Mouse (Mus musculus) megakaryocyte-erythroid progenitor cell, adult 5-6 weeks (primary cell): ENCODE measurements around the gene Pdhx. TPM values are rescaled to one million over a fixed set of nuclear protein-coding genes. Genes with fewer than 3 reads are reported as not detected.

Experiments used
- ATAC-seq: replicated peaks from 2 replicates; pipeline ENCODE4 v1.8.0; 2016; ENCODE audit warnings: mild to moderate bottlenecking, inconsistent platforms; ENCODE audit not compliant: severe bottlenecking, poor library complexity, low FRiP score, low TSS enrichment
- total RNA-seq, 2 experiments: library from RNA; stranded (forward) in 1 of 2; stranded (reverse) in 1 of 2; fragments of 200-1000, 215-1000 nt in 1 of 2; fragments of >200 nt in 1 of 2; fragmentation: Nextera tagmentation in 1 of 2; gene quantifications; 2 replicates each; pipeline ENCODE4 v1.2.3; 2014 to 2017

Pdhx gene
- total RNA-seq (2014; fragmentation: Nextera tagmentation) (17.9 and 24.6 TPM in 2 replicates), total RNA-seq (2017) (22.6 and 30.6 TPM in 2 replicates)

DNA sequence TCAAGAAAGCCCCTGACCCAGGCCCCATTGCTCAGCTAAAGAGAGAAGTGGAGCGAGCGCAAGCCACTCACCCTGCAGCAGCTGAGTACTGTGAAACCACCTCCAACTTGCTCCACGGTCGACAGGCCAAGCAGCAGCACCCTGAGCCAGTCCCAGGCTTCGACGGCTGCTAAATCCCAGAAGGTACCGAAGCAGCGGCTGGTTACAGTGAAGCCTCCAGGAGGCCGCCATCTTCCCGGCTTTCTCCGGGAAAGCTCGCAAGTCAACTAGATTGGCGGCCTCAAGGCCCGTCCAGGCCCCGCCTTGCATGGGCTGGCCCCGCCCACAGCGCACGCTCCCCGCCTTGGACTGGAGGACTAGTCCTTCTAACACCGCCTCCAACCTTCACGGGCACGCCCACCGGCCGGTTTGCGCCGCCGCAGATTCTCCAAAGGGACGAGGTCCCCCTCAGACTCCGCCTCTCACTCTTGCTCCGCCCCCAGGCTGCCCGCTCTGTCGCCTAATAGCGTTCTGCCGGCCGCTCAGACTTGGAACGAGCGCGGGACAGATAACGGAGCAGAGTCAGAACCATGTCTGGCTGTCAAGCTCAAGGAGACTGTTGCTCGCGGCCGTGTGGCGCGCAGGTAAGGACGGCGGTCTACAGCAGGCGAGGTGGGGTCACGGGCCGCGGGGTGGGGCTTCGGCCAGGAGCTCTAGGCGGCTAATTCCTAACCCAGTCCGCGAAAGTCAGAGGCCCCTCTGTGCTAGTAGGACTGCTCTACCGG, at the start of gene Pdhx, which contains the start of gene Apip:
Gene Pdhx (minus strand): TSS at position 295 of the 764 bp plus-strand sequence.
Gene Apip (plus strand): TSS at position 457 of the 764 bp plus-strand sequence.
- peak; percentile 96 for ATAC-seq

DNA sequence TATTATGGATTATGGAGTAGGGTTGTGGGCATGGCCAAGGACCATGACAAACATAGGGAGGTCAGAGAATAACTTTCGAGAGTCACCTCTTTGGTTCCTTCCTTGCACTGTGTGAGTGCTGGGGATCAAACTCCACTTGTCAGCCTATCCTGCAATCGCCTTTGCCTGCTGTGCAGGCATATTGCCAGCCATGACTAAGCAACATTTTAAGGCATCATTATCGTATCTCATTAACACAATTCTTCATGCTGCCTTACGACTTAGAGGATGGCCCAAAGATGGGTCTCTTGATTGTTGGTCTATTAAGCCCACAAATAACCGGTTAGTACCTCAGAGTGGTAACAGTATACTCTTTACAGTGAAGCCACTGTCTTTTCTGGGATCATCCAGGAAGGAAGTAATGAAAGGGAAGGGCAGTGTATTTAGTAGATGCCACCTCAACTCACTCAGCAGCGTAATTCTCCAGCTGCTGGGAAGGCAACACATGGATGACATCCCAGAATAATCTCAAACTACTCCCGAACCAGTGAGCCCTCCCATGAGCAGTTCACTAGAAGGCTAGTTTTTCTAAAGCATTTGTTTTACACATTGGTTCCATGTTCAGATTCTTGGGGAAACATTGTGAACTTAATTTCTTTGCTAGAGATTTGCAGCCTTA, 46.0 kb upstream of the Pdhx start:
- ATAC-seq: peak; percentile 95

DNA sequence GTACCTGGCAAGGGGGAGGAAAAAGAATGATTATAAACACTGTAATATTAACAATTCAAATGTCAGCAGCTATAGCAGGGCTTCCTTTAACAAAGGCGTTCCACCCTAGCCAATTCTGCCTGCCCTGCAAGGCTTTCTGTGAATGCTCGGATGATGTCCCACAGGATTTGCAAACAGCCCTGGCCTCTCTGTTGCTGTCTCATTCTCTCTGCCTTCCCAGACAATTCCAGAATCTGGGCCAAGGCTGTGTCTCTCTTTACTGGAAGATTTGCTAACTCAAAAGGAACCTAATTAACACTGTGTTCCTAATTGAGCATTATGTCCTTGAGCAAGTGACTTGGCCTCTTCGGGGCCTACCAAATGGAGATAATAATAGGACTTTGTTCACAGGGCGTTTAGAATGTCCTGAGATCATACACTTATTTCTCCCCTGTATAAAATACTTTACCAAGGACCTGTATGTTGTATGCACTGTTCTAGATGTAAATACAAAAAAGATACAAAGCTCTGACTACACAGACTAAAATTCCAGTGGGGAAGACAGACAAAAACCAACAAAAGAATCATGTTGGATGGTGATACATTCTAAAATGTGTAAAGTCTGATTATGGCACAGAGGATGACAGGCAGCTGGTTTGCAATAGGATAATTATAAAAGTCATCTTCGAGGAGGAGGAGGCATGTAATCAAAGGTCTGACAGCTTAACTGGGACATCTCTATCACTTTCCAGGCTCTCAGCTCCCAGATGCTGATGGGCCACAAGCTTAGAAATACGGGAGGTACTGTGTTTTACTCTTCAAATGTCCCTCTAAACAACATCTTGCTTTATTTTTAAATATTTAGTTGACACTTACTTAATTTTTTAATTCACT, 45.2 kb upstream of the Pdhx start:
- peak; percentile 45 for ATAC-seq

DNA sequence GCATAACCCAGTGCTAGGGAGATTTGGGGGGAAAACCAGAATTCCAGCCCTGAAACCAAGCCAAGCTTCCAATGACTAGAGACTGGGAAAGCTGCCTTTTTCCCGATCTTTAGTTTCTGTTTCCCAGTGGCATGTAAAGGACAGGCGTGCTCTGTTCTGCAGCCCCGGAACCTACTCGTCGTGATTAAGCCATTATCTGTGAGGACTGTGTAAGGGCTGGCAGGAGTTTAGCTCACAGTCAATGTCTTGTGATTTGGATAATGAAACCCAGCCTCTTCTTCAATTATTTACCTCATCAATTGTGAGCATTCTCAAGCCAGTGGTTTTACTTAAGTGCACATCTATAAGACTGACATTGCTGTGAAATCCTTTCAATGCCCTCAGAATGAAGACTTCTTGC, 43.9 kb upstream of the Pdhx start:
- ATAC-seq: no peak

- ATAC-seq: no peak
These were observed 38.4 kb upstream of the Pdhx start for GRCm38 (mm10) chr2:103111669-103112068.

GRCm38 (mm10) chr2:103106172-103106571, 32.9 kb upstream of the Pdhx start:
- ATAC-seq: no peak

DNA sequence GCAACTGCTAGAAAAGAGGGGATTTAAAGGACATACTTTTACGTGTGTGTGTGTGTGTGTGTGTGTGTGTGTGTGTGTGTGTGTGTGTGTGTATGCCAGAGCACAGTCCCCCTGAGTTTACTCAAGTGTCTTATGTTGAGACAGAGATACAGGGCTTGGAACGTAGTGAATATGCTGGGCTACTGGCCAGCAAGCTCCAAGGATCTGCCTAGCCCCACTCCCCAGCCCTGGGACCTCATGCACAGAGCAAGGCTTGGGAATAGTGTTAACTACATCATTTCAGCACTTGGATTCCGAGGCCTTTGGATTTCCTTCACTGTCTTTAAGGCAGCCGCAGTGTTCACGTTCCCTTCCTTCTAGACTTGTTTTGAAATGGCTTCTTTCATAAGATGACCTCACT, 29.3 kb upstream of the Pdhx start:
- ATAC-seq: no peak

DNA sequence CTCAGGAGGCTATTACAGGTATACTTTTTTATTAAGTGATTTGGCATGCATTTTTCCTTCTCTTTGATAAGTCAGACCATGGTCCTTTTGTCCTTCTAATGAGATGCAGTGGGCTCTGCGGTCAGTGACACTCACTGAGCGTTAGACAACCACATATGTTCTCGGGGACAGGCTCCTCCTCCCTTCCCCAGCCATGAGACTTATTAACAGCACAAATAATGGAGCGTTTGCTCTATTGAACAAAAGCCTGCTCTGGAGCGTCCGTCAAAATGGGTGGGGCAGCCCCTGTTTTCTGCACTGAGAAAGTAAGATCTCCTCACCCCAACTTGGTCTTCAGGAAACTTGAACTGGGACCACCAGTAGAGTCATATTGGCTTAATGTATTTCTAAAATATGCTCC, 16.2 kb upstream of the Pdhx start:
- no peak for ATAC-seq

DNA sequence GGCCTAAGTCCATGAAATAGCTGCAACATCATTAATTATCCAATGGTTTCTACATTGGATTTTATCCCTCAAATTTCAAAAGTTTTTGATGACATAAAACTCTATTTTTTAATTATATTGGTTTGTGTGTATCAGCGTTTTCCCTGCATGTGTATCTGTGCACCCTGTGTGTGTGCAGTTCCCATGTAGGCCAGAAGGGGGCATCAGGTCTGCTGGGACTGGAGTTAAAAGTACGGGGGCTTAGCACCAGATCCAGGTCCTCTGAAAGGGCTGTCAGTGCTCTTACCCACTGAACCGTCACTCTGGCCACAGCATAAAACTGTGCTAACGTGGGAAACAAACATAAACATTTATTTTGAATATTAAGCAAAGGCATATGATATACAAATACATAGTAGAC, 14.8 kb upstream of the Pdhx start:
- ATAC-seq: no peak

GRCm38 (mm10) chr2:103086432-103086831, 13.1 kb upstream of the Pdhx start:
- 0 out of 2 replicates have a peak, but pooled peaks have one; percentile 53 for ATAC-seq

GRCm38 (mm10) chr2:103085633-103086032, 12.3 kb upstream of the Pdhx start:
- ATAC-seq: no peak

- no peak for ATAC-seq
These were observed 11.1 kb upstream of the Pdhx start for GRCm38 (mm10) chr2:103084451-103084850.

DNA sequence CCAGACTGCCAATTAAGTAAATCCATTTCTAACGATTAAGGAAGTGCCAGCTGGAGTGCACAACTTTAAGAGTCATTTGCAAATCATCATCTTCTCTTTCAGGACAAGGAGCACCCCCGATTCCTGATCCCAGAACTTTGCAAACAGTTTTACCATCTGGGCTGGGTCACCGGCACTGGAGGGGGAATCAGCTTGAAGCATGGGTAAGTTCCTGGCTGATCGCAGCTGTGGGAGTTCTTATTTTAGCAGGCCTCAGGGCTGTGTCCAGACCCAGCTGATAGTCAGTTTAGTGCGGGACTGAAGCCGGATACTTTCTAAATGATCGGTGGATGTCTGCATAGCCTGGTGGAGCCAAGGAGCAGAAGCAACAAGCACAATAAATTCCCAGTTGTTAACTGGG, 9.5 kb upstream of the Pdhx start:
- ATAC-seq: no peak

DNA sequence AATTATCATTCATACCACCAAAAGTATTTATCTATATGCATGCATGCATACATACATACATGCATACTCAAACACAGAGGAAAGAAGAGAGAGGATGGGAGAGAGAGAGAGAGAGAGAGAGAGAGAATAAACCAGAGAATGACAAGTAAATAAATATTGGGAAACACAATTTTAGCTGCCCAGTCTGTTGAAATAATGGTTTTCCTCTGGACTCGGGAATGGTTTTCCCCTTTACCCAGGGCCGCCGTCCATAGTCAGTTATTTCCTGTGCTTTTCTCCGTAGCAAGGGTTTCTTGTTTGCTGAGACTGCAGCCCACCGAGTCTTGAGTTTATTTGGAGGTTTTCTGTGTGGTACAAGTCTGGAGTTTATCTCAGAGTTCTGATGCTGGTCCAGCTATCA, 8.4 kb upstream of the Pdhx start:
- no peak for ATAC-seq

GRCm38 (mm10) chr2:103081117-103081516, 7.8 kb upstream of the Pdhx start:
- no peak for ATAC-seq

- ATAC-seq: no peak
These were observed 2.7 kb downstream of the Pdhx start for GRCm38 (mm10) chr2:103070586-103070985.

- ATAC-seq: no peak
These were observed 3.4 kb downstream of the Pdhx start for GRCm38 (mm10) chr2:103069752-103070405.

DNA sequence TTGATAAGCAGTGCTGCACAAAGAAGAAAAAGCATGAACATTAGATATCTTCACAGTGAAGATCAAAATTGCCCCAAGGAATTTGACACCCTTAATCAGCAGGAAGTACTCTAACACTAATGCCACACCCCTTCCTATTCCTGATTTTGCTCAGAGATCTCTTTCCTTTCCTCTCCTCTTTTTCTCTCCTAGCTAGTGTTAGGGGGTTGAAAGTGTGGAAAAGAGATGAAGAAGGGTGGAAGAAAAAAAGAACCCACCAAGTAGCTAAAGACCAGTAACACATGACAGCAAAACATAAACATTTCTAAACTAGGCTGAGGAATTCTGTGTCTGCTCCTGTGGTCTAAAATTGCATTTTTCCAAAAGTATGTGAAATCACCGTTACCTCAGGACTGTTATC, 4.7 kb downstream of the Pdhx start:
- ATAC-seq: no peak

DNA sequence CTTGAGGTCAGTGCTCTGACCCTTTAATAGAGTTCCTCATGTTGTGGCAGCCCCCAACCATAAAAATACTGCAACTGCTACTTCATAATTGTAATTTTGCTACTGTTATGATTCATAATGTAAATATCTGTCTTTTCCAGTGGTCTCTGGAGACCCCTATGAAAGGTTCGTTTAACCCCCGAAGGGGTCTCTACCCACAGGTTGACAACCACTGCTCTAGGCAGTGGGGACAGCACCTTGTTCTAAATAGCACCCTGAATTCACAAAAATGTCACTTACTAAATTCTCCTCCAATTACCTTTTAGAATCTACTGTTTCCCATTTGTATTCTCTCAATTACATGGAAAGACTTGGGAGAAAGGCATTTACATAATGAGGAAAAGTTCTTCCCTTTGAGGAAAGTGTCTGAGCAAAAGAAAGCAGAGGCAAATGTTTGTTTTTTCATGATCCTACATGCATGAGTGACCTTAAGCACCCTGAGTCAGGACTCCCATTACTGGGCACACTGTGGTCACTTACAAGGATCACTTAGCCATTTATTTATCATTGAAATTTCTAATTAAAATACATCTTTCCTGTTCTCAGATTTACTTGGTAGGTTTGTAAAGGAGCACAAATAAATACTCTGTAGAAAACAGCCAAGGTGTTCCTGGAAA, 5.6 kb downstream of the Pdhx start:
- ATAC-seq: no peak
